ENCODE assay signal across 8 mouse cellular contexts in genomic region chr12:87471964-87472786, GRCm38 (mm10). TPM values are rescaled to one million over a fixed set of nuclear protein-coding genes. Genes with fewer than 3 reads are reported as not detected.
DNase-seq lines count a peak whose midpoint lies in the region; ATAC-seq and TF ChIP-seq lines count a peak whose summit lies in the region.

Snw1 (minus strand) TSS chr12:87472274.

- no peaks in the 10 kb centered on the region for H3K27me3 ChIP-seq in embryonic facial prominence, embryonic 14.5 days (replicated peaks; ENCODE audit: control insufficient read depth, insufficient read depth, low read length)
- no peaks in the 10 kb centered on the region for H3K27me3 ChIP-seq in heart, adult 2 months (ENCODE audit: control insufficient read depth, insufficient read depth, low read length)
- H3K27me3 ChIP-seq in limb, embryonic 13.5 days, result no peaks in the 10 kb centered on the region
- no peaks in the 10 kb centered on the region for H3K27me3 ChIP-seq in midbrain, embryonic 16.5 days (ENCODE audit: control insufficient read depth, insufficient read depth, low read depth, low read length)

- H3K36me3 ChIP-seq in embryonic facial prominence, embryonic 14.5 days (ENCODE audit: control insufficient read depth, insufficient read depth, low read length), result peaks cover 15% of the 10 kb centered on the region
- peaks cover 19% of the 10 kb centered on the region for H3K36me3 ChIP-seq in heart, adult 2 months (ENCODE audit: control insufficient read depth, insufficient read depth, low read length)
- peaks cover 15% of the 10 kb centered on the region for H3K36me3 ChIP-seq in limb, embryonic 13.5 days
- H3K36me3 ChIP-seq in midbrain, embryonic 16.5 days (ENCODE audit: control insufficient read depth, insufficient read depth, low read length), result peaks cover 2% of the 10 kb centered on the region; the same call in 1 of the 2 replicates

- no peaks in the 10 kb centered on the region for H3K9me3 ChIP-seq in embryonic facial prominence, embryonic 14.5 days (ENCODE audit: control insufficient read depth, low read length)
- H3K9me3 ChIP-seq in limb, embryonic 13.5 days, result no peaks in the 10 kb centered on the region
- no peaks in the 10 kb centered on the region for H3K9me3 ChIP-seq in midbrain, embryonic 16.5 days (replicated peaks; ENCODE audit: control insufficient read depth, low read length, poor library complexity, severe bottlenecking)

- 3% methylated on average over 40 of the region's 45 CpGs for WGBS in embryonic facial prominence, embryonic 14.5 days
- WGBS in heart, adult 2 months, result 3% methylated on average over 45 of the region's 45 CpGs
- WGBS in limb, embryonic 13.5 days, result 3% methylated on average over 45 of the region's 45 CpGs
- 2% methylated on average over 45 of the region's 45 CpGs for WGBS in midbrain, embryonic 16.5 days

- H3K4me3 ChIP-seq in embryonic facial prominence, embryonic 14.5 days (ENCODE audit: low read depth, low read length), result peak within 1 kb of the TSS; percentile 82
- peak within 1 kb of the TSS; percentile 87 for H3K4me3 ChIP-seq in heart, adult 2 months
- peak within 1 kb of the TSS; percentile 80 for H3K4me3 ChIP-seq in limb, embryonic 13.5 days
- peak within 1 kb of the TSS; percentile 77 for H3K4me3 ChIP-seq in midbrain, embryonic 16.5 days (ENCODE audit: low read depth, low read length)

- intact Hi-C loops in heart, adult 2 months (cut with DNase I), result loop anchor here (2.0 kb wide), 1 partner anchor 29 kb away; the partner anchor contains the start of gene Slirp

- peak; percentile 97 for ATAC-seq in embryonic facial prominence, embryonic 14.5 days (ENCODE audit: low read depth)
- ATAC-seq in limb, embryonic 13.5 days (ENCODE audit: low FRiP score, low read depth), result peak; percentile 96
- ATAC-seq in midbrain, embryonic 16.5 days, result peak; percentile 97

- H3K27ac ChIP-seq in embryonic facial prominence, embryonic 14.5 days (replicated peaks; ENCODE audit: low read depth, low read length), result peak within 1 kb of the TSS; percentile 89
- H3K27ac ChIP-seq in heart, adult 2 months, result peak within 1 kb of the TSS; percentile 96
- H3K27ac ChIP-seq in limb, embryonic 13.5 days, result peak within 1 kb of the TSS; percentile 90
- peak within 1 kb of the TSS; percentile 81 for H3K27ac ChIP-seq in midbrain, embryonic 16.5 days (ENCODE audit: low read length)

- H3K4me1 ChIP-seq in embryonic facial prominence, embryonic 14.5 days (ENCODE audit: control insufficient read depth, insufficient read depth, low read length), result peaks cover 9% of the 10 kb centered on the region; the same call in 1 of the 2 replicates
- peaks cover 4% of the 10 kb centered on the region for H3K4me1 ChIP-seq in heart, adult 2 months (ENCODE audit: control insufficient read depth, insufficient read depth, low read length)
- H3K4me1 ChIP-seq in limb, embryonic 13.5 days, result peaks cover 11% of the 10 kb centered on the region
- peaks cover 13% of the 10 kb centered on the region for H3K4me1 ChIP-seq in midbrain, embryonic 16.5 days (ENCODE audit: control insufficient read depth, insufficient read depth, low read length)

- peak; percentile 91 for TF ChIP-seq POLR2A in heart, adult 2 months (IDR thresholded peaks at IDR 0.05; ENCODE audit: insufficient read depth, low read depth, low read length)

- peak; percentile 97 for DNase-seq in 3T3-L1 (ENCODE audit: low read depth, low spot score)
- DNase-seq in adrenal gland, postnatal 4 days (ENCODE audit: low spot score in 2 of 2), result peak; percentile 65 to 87
- peak; percentile 97 for DNase-seq in embryonic facial prominence, embryonic 14.5 days (ENCODE audit: low spot score)
- DNase-seq in heart, adult 2 months, result peak; percentile 94 to 96
- peak; percentile 95 to 96 for DNase-seq in kidney, adult 8-10 months
- DNase-seq in spleen, postnatal 10 days (ENCODE audit: low spot score in 2 of 2), result peak; percentile 78 to 91

- H3K79me2 ChIP-seq in heart, adult 2 months (replicated peaks; ENCODE audit: control insufficient read depth, insufficient read depth, low read length), result peaks cover 5% of the 10 kb centered on the region

- peak within 1 kb of the TSS; percentile 65 for H3K4me2 ChIP-seq in embryonic facial prominence, embryonic 14.5 days (ENCODE audit: low read depth, low read length)
- H3K4me2 ChIP-seq in limb, embryonic 13.5 days (replicated peaks), result peak within 1 kb of the TSS; percentile 68
- peak within 1 kb of the TSS; percentile 81 for H3K4me2 ChIP-seq in midbrain, embryonic 16.5 days (ENCODE audit: low read length)

- peak within 1 kb of the TSS; percentile 94 for H3K9ac ChIP-seq in embryonic facial prominence, embryonic 14.5 days (ENCODE audit: low read depth, low read length)
- H3K9ac ChIP-seq in heart, adult 2 months (ENCODE audit: low read depth, low read length), result peak within 1 kb of the TSS; percentile 94
- H3K9ac ChIP-seq in limb, embryonic 13.5 days, result peak within 1 kb of the TSS; percentile 88
- peak within 1 kb of the TSS; percentile 85 for H3K9ac ChIP-seq in midbrain, embryonic 16.5 days (ENCODE audit: low read depth, low read length)

- peak; percentile 67; the same call in 1 of the 2 replicates for TF ChIP-seq EP300 in heart, adult 2 months (IDR thresholded peaks at IDR 0.05; ENCODE audit: insufficient read depth, low read depth, low read length)

- no peak for TF ChIP-seq CTCF in heart, adult 2 months (IDR thresholded peaks at IDR 0.05)

RNA-seq across cellular contexts. Expression of gene Snw1, which starts in this region (rescaled TPM):
- total RNA-seq in adrenal gland, postnatal 4 days (2021), result 10 to 100 TPM; 80.2 to 84.5 TPM
- polyA plus RNA-seq in embryonic facial prominence, embryonic 14.5 days (2014; fragmentation: Nextera tagmentation; extraction: Ambion mirVana), result 102 and 118 TPM in 2 replicates
- total RNA-seq in heart, adult 2 months (2021), result 10 to 100 TPM; 42.3 to 46.1 TPM
- 8.5 and 15.6 TPM in 2 replicates for polyA plus RNA-seq in heart, adult 2 months (2012; rRNA removed)
- polyA plus RNA-seq in limb, embryonic 13.5 days (2015; fragmentation: Nextera tagmentation; extraction: Ambion mirVana), result 146 and 148 TPM in 2 replicates
- polyA plus RNA-seq in midbrain, embryonic 16.5 days (2015; fragmentation: Nextera tagmentation; extraction: Ambion mirVana), result 93.1 and 103 TPM in 2 replicates

Comparison
In these comparisons a context has a peak if more than half of its experiments do, and no peak if none do; other contexts are left out.
1. Peak in every context shown above with its lines: DNase-seq, ATAC-seq, H3K4me3 ChIP-seq and H3K27ac ChIP-seq.